Mouse (Mus musculus) cerebellum, adult 9-10 months (tissue): ENCODE results near the gene Ang.

Source experiments
- DNase-seq: peaks from one replicate; pipeline ENCODE4 v3.0.0; 2022

Ang gene

DNA sequence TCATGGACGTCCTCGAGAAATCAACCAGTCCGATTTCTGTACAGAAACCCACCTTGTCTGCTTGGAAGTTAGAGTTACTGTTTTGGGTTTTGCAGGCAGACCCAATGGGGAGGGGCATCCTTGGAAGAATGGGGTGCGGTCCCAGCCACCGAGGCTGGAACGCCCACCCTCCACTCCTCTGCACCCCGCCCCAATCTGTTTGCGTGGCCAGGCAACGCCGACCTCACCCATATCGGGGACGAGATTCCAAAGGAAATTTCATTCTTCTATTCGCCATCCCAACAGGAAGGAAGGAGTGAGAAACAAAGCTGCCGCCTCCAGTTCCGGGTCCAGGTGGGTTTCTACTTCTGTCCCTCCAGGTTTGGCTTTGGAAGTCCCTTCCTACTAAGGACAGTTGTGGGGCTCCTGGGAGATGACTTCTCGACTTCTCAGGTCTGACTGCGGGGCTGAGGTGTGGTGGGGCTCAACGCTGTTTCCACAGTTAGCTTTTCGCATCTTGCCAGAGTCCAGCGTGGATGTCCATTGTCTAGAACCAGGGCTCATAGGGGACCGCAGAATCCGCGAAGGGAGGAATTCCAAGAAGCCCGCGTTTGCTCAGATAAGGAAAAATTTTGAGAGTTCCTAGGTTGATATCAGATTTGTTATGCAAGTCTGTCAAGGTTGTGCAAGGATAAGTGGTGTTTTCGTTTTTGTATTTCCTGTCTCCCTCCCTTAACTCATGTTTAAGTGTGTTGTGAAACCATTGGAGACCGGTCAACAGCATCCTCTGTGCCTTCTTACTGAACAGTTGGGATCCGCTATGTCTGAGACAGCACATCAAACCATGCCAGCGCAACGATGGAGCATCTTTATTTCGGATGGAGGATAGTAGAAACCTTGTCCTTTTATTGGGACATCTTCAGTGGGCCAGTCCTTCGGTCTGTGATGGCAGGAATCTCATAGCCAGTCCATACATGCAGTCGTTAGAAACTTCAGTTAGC lies at the start of gene Ang, which contains the start of gene Rnase4:
Gene Ang, plus strand, starts transcription at position 230 of the 980 bp plus-strand sequence.
Gene Rnase4, plus strand, starts transcription at position 157 of the 980 bp plus-strand sequence.
- peak; percentile 56 for DNase-seq

DNA sequence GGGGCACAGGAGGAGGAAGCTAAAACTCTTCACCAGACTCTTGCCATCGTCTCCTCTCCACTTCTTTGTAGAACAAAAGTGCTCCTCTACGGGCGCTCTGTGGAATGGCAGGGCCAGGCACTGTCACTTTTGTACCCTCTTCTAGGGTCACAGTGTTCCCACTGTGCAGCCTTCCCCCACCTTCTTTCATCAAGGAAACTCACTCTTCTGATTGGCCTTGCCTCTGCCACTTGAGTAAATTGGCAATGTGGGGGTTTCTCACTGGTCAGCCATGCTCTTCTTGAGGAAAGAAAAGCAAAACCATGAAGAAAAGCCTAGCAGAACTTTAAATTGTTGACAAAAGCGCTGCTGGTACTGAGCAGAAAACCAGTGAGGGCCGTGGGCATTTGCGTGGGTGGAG lies 49.2 kb upstream of the Ang start, which contains the start of gene Rnase9:
Gene Rnase9, minus strand, starts transcription at position 101 of the 400 bp plus-strand sequence.
- DNase-seq = no peak

DNA sequence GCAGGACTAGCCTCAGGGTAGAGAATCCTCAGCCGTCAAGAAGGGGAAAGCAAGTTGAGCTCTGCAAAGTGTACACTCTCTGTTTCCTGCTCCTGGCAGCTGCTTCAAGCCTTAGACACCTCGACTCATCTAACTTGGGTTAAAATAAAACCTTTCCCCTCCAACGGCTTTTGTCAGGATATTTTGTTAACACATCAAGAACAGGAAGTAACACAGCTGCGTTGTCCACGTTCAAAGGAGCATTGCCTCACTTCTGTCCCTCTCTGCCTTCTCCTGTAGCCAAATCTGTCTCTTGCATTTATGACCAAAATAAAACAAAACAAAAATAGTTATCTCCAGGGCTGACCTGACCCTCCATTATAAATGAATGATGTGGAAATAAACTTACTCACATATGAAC lies 43.1 kb upstream of the Ang start:
- DNase-seq = no peak

DNA sequence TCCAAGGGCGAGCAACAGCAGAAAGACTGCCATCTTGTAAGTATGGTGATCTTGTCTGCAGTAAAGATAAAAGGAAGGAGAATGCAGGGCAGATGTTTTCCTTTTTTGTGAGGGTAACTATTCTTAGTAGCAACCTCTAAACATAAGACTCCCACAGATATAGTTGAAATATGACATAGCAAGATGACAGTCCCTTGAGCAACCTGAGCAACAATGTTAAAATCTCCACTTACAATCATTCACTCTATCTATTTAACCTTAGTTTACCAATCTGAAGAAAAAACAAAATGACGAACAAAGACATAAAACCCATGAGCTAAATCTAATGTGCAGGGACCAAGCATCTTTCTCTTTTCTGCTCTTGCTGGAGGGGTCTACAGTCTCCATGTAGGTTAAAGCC lies 40.9 kb upstream of the Ang start, which contains the start of gene Rnase11:
Gene Rnase11, minus strand, starts transcription at position 101 of the 400 bp plus-strand sequence.
- DNase-seq = no peak

DNA sequence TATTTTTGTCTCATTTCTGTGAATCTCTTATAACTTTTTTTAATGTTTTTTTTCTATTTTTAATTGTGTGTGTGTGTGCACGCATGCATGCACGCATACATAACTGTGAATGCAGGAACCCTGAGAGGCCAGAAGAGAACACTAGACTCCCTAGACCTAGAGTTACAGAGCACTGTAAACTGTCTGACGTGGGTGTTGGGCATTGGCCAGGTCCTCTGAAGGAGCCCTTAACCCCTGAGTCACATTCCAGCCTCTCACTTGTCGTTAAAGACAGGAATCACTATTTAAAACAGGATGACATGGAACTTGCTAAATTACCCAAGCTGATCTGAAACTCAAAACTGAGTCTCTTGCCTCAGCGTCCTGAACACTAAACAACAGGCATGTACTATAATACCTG lies 39.0 kb upstream of the Ang start:
- DNase-seq = no peak

DNA sequence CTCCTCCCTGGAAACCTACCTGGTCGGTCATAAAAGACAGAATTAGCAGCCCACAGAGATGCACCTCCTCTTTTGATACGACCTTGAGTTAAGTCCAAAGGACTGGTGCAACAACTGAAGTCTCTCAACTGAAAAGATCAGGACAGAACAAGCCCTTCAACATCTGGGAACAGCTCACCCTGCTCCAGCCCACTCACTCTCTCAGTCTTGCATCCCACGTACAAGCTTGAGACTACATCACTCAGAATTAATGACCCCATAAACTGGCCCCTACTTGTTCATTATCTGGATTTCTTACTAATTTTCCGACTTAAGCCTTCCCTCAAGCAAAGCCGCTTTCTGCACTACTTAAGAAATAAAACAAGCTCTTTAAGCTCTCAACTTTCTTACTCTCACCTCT lies 37.8 kb upstream of the Ang start:
- no peak for DNase-seq

DNA sequence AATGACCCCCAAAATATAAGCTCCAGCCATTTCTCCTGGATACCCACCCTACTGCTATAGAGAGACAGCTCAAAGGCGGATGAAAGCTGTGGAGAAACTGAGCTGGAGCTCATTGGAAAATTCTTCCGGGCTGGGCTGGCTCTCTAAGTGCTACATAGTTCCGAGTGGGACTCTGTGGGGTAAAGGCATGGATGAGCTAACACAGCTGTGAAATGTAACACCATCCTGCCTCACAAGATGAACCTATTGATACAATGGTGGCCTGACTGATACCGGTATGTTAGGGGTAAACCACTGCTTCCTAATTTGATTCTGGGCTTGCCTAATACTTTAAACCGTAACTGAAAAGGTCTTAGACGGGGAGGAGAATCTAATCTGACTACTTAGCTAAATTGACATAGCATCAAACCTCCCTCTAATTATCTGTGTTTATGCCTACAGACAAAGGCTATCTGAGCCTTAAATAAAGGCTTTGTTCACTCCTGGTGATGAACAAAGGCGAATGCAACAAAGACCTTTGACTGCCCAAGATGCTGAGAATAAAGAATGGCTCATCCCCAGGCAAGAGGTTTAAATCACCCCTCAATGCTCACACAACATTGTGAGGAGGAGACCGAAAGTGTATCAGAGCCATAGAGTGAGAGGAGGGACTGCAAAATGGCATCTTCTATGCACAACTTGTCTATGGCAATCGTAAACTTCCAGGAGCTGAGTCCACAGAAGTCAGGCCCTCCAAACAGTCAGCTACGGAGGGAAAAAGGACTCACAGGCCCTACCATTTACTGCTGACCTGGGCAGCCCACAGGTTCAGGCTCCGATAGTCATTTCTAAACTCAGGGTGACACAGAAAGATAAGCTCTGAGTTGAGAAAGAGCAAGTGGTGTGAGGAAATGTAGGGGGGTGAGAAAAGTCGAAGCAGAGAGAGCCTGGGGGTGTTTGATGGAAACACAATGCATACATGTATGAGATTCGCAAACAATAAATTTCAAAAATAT lies 36.4 kb upstream of the Ang start:
- no peak for DNase-seq

DNA sequence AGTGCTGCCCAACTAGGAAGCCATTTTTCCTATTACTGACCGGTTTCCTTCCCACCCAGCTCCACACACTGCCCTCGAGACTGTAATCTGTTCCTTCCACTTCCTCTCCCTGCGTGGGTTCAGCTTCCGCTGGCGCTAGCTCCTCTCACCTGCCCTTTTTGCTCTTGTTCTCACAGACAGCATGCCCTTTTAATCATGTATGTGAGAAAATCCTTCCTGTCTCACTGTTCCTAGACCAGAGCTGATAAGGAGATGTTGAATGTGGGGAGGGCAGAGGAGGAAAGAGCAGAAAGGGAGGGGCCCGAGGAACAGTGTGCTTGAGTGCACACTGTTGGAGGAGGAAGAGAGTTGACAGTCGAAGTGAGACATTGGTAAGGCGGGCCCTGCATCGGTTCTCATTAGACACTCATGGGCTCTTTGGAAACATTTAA lies 33.5 kb upstream of the Ang start, which contains the start of gene Rnase12:
Gene Rnase12, minus strand, starts transcription at position 261 of the 431 bp plus-strand sequence.
- DNase-seq = no peak

DNA sequence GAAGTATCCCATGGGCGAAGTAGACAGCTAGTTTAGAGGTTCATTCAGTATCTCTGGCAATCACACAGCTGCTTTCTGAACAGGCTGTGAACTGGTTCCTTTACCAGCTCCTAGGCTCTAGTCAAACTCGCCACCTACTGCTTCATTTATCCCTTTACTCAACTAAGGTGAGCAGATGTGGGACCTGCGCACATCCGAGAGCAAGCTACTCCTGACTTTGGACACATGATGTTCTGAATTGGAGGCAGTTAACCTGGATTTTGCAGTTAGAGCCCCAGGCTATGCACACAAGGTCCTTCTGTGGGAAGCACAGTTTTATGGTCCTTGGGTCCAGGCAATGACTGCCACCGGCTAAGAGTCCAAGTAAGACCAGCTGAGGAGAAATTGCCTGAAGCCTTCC lies 30.2 kb upstream of the Ang start:
- no peak for DNase-seq

DNA sequence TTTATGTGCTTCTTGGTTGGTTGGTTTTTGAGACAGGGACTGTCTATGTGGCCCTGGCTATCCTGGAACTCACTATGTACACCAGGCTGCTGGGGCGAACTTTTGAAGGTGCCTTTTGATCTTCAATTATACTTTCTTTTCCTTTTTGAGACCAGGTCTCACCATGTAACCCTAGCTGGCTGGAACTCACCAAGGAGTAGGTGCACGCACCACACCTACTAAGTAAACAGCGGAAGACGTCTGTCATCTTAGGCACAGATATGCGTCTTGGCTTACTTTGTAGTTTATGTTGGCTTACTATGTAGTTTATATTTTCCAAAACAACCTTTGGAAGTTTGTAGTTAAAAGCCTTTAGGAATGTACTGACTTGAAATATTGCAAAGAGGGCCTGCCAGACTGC lies 22.0 kb upstream of the Ang start:
- no peak for DNase-seq

DNA sequence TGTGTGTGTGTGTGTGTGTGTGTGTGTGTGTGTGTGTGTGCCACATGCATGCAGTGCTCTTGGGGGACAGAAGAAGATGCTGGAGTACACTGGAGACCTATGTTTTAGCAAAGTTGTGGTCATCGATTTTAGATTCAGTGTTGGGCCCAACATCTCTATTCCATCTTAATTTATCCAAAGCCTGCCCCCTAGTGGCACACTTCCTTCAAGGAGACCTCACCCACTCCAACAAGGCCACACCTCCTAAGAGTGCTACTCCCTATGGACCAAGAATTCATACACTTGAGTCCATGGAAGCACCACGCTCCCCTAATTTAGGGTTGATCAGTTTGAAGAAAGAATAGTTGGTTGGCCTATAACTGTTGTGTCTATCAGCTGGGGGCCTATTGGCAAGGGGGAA lies 21.3 kb upstream of the Ang start:
- DNase-seq = no peak

DNA sequence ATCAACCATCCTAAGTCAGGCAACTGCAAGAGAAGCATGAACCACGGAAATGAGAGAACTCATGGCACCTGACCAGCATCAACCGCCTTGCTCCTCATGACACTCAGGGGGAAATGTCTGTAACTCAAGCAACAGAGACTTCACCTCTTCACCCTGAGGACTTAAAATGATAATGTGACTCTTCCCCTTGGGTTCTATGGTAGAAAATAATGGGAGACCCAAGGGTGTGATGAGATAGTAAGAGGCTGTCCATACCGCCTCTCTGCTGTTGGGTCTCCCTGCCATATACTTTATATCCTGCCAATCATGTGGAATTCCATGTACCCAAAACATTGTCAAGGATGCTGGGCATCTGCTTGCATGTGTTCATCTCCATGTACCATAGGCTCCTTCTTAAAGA lies 16.6 kb upstream of the Ang start, which contains the start of gene Olfr750:
Gene Olfr750, minus strand, starts transcription at position 101 of the 400 bp plus-strand sequence.
- no peak for DNase-seq

DNA sequence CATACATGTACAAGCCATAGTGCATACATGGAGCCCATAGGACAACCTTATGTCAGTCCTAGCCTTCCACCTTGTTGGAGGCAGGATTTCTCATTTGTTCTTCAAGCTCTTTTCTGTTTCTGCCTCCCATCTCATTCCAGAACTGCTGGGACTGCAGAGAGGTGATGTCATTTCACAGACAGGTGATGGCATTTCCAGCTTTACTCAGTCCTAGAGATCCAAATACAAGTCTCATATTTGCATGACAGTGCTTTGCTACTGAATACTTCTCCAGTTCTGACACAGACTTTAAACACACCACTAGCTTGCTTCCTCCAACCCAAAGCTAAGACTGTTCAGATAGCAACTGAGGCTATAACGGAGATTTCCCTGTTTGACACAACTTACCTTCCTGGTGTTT lies 11.8 kb upstream of the Ang start:
- no peak for DNase-seq

DNA sequence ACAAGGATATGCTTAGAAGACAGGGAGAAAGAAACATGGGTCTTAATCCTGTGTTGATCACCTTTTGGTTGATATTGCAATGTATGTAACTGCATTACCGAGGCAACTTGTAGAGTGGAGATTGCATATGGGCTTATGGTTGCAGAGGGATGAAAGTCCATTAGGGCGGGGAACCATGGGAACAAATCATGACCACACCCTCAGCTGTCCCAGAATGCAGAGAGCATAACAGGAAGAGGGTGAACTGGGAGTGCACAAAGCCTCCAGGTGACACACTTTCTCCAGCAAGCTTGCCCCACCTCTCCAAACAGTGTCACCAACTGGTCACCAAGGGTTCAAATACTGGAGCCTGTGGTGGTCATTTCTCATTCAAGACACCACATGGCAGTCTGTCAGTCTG lies 9.9 kb upstream of the Ang start:
- no peak for DNase-seq

DNA sequence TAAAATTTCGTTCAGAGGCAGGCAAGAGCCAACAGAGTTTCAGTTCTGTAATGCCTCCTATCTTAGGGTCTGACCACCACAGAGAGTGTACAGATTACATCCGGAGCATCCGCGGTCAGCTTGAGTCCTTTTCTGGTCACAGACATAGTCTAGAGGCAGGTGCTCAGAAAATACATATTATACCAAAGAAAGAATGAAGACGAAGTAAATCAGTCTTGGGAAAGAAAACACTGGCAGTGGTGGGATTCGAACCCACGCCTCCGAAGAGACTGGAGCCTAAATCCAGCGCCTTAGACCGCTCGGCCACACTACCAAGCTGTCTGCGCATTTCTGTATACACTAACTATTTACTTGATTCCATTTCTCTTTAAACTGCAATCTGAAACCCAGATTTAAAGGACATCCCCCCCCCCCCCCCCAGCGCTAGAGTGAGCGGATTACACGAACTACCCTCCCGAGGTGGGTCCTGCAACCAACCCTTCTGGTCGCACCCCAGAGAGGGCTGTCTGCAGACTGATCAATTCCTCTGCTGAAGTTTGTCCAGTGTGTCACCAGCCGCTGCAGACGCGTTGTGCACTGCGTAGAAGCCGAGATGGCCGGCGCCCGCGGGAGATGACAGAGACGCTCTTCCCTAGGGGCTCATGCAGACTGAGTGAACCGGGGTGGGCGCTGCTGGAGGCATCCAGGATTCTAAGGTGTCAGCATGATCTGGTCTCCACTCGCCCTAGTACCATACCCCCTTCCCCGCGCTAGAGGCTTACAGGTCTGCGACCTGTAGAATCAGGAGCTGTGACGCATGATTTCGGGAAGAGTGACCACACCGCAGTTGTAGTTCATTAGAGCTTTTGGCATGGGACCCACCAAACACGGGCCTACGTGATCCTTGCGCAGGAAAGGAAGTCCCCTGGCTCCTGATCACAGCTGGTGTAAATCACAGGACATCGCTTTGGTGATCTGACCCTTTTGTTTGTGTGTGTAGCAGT lies 8.1 kb upstream of the Ang start:
- DNase-seq = peak; percentile 71

DNA sequence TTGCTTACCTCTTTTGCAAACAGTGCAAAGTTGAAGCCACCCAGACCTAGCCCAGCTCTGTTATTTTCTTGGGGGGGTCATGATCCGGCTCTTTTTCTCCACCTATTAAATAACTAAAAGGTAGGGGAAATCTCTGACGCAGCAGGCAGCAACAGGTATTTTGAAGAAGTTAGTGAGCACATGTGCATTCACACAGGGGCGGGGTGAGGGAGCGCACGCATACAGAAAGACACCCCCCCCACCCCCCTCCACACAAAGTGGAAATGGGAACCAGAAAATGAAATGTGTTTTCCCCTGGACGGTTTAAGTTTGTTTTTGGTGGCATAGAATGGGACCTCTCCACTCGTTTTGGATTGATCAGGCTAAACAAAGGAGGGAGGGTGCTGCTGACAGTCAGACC lies 7.1 kb upstream of the Ang start:
- no peak for DNase-seq

DNA sequence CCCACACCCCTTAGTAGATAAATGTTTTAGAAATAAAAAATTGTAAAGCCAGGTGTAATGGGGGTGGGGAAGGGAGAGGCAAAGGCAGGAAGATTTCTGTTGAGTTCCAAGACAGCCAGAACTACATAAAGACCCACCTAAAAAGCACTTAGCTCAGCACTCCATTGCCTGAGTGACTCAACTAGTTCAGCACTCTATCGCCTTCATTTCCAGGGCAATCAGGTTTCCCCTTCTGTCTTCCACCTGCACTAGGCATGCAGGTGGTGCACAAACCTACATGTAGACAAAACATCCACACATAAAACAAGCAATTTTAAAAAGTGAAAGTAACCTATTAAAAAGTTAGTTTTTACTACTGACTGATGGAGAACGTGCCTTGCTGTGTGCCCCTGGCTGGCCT lies 5.9 kb upstream of the Ang start:
- DNase-seq = no peak

DNA sequence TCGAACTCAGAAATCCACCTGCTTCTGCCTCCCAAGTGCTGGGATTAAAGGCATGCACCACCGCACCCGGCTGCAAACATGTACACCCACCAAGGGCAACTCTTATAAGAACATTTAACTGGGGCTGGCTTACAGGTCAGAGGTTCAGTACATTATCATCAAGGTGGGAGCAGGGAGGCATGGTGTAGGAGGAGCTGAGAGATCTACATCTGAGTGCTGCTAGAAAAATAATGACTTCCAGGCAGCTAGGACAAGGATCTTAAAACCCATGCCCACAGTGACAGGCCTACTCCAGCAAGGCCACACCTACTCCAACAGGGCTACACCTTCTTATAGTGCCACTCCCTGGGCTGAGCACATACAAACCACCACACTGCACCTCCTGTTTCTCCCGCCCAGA lies 5.0 kb upstream of the Ang start:
- no peak for DNase-seq

DNA sequence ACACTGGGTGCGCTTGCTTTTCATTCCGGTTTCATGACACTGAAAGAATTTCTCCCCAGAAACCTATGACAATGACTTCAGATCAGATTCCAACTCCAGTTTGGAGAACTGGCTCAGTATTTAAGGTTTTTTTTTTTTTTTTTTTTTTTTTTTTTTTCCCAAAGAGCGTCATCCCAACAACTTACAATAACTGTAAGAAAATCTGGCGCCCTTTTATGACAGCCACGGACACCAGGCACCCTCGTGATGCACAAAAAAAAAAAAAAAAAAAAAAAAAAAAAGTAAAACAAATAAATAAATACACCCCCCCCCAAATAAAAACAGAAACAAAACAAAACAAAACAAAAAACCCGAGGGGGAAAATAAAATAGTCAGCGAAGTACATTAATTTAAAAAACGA lies 3.2 kb upstream of the Ang start:
- no peak for DNase-seq

DNA sequence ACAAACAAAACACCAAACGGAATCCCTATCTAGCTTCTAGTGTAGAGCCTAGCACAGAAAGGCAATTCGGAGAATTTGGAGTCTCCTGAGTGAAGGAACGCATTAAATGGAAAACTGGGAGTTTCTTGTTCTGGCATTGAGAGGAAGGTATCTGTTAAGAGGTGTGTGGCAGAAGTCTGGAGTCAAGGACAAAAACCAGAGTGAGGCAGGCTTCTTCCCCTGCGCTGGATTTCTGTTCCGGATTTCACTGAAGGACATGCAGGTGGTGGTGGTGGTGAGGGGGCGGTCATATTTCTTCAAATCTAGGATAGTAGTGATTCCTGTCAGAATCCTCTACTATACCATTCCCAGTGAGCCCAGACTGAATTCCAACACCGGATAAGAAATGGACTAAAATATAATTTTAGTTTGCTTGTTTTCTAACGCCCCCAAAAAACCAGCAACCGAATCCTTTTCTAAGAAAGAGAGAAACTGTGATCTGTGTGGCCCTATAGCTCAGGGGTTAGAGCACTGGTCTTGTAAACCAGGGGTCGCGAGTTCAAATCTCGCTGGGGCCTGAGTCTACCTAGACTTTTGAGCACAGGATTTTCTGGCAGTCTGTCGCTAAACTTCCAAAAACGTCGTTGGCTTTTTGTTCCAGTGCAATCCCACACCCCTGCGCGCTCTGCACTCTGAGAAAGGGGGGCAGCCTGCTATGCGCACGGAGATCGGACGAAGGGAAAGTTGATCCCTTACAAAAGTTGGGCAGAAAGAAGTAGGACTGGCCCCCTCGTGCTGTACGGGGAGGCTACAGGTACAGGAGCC lies 2.6 kb upstream of the Ang start:
- peak; percentile 93 for DNase-seq
